Comparison of ENCODE assay signal across 23 mouse cellular contexts in the genomic region with DNA sequence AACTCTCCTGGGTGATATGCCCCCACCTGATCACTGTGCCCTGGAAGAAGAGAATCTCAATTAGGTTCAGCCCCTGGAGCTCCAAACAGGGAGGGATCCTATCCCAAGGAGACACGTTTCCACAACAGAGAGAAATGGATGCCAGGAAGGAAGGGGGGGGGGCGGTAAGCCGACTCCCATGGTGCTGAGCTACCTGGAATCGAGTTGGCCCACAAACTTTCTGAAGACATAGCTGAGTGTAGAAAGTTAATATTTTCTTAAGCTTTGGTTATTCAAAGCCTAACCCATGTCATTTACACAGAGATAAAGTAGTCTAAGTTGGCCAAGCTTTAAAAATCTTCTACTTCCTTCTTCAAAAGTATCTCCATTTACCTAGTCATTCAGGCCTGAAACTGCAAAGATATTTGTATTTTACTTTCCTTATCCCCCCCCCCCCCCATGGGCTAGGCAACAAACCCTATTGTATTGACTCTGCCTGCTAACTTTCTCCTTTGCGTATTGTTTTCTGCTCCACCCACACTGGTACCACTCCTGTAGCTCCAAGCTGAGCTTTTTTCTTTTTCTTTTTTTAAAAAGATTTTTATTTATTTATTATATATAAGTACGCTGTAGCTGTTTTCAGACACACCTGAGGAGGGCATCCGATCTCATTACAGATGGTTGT. TPM values are rescaled to one million over a fixed set of nuclear protein-coding genes. Genes with fewer than 3 reads are reported as not detected.
"Had no signal": no experiment of that assay in that cellular context is flagged by ENCODE, and none has a peak within 500 bp of the region (broad histone marks: within the 10 kb centered on the region; RNA-seq: fewer than 3 reads in every experiment).

No protein-coding gene starts in this region.

- H3K27ac ChIP-seq: kidney, postnatal 0 days; layer of hippocampus, adult 2 months; left cerebral cortex, adult 2 months; liver, embryonic 13.5 days; midbrain, embryonic 10.5 days; midbrain, embryonic 13.5 days; neural tube, embryonic 13.5 days had no signal

- ATAC-seq: midbrain, embryonic 13.5 days; midbrain, embryonic 16.5 days had no signal

- H3K9ac ChIP-seq: liver, embryonic 13.5 days; midbrain, embryonic 13.5 days; neural tube, embryonic 13.5 days had no signal

- H3K4me2 ChIP-seq: liver, embryonic 13.5 days; midbrain, embryonic 13.5 days; neural tube, embryonic 13.5 days had no signal

- H3K27me3 ChIP-seq: liver, embryonic 13.5 days; megakaryocyte, embryonic 14.5 days; midbrain, embryonic 13.5 days; neural tube, embryonic 13.5 days had no signal

- H3K36me3 ChIP-seq: liver, embryonic 13.5 days; midbrain, embryonic 10.5 days; midbrain, embryonic 13.5 days; neural tube, embryonic 13.5 days had no signal

- H3K4me3 ChIP-seq: layer of hippocampus, adult 2 months; left cerebral cortex, adult 2 months; liver, embryonic 13.5 days; megakaryocyte, embryonic 14.5 days; midbrain, embryonic 10.5 days; midbrain, embryonic 13.5 days; myocyte; neural tube, embryonic 13.5 days had no signal

- DNase-seq: kidney, adult 18-20 months; kidney, adult 9 months; kidney, postnatal 25 days; layer of hippocampus, adult 9-11 months; layer of hippocampus, postnatal 36 days; liver, embryonic 13.5 days; lung, adult 2 months; lung, postnatal 14 days; retina, postnatal 1 day; right cerebral cortex, postnatal 25 days; spleen, adult 18-20 months; thymus, adult 18-20 months; thymus, postnatal 36 days had no signal

- H3K4me1 ChIP-seq: liver, embryonic 13.5 days; megakaryocyte, embryonic 14.5 days; midbrain, embryonic 10.5 days; midbrain, embryonic 13.5 days; neural tube, embryonic 13.5 days had no signal

- H3K9me3 ChIP-seq: liver, embryonic 13.5 days; megakaryocyte, embryonic 14.5 days; midbrain, embryonic 10.5 days; midbrain, embryonic 13.5 days; neural tube, embryonic 13.5 days had no signal

RNA-seq across cellular contexts. Expression of a gene that starts 23.3 kb away (rescaled TPM):
- polyA plus RNA-seq: limb, embryonic 11.5 days; liver, embryonic 13.5 days; myocyte had no signal
